Mouse (Mus musculus): Measurements from ENCODE around the gene Ccdc171.
A peak's percentile ranks its signal among the peaks of the same experiment; 100 is the strongest.
"Not testable (repeated sequence)": the region's sequence is repeated elsewhere in the genome, so short reads cannot be mapped to it uniquely, and the experiment has no call there.

The Ccdc171 gene

GRCm38 (mm10) chr4:83657021-83657420 is 131.7 kb downstream of the Ccdc171 start:
- no peak for DNase-seq

- DNase-seq = no peak
Observed at GRCm38 (mm10) chr4:83658415-83658814, 133.1 kb downstream of the Ccdc171 start.

GRCm38 (mm10) chr4:83659411-83659810 is 134.1 kb downstream of the Ccdc171 start:
- DNase-seq = no peak

DNA sequence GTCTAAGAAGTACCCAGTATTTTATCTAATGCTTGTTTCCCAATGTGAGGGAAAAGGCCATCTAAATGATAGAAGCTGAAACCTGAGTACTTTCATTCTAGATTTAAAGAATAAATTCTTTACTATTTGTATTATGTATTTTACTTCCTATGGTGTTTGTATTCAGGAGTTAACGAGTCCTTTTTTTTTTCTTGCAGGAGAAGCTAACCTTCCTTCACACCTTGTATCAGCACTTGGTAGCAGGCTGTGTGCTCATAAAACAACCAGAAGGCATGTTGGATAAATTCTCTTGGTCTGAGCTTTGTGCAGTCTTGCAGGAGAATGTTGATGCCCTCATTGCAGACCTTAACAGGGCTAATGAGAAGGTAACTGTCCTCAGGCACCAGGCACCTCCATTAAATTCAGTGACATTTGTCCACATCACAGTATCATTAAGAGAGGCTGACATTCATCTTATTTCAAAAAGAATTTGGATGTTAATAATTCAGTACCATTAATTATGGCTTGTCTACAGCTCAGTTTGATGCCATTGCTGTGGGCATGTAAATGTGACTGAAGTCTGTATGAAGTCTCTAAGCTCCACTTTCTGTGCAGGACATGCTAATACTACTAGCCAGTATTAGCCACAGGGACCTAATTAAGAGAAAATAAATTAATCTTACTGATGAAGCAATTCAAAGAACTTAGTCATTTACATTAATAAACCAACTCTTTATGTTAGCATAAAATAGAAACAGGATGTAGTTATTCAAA is 136.3 kb downstream of the Ccdc171 start:
- DNase-seq = no peak

DNA sequence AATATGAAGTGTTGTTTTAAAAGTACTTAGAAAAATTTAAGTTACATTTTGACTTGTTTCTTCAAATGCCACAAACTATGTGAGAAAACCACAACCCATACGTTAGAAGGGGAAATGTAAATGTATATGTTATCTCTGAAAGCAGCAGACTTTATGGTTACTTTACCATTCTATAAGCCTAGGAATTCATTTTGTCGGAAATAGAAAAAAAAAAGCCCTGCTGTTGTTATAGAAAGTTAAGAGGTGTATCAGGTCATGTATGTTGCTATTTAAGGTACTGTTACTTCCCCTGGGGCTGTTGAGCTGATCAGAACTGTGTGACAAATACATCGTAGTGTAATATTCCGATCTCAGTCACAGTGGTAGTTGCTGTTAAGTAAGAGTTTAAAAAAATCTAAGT is 137.0 kb downstream of the Ccdc171 start:
- no peak for DNase-seq

GRCm38 (mm10) chr4:83669552-83669951 is 144.2 kb downstream of the Ccdc171 start:
- DNase-seq = no peak

DNA sequence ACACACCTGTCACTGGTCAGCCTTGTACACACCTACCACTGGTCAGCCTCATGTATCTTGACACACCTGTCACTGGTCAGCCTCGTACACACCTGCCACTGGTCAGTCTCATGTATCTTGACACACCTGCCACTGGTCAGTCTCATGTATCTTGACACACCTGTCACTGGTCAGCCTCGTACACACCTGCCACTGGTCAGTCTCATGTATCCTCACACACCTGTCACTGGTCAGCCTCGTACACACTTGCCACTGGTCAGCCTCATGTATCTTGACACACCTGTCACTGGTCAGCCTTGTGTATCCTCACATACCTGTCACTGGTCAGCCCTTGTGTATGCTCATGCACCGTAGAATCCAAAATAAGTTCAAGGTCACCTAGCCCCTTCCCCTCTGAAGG is 150.0 kb downstream of the Ccdc171 start:
- DNase-seq = not testable (repeated sequence)

DNA sequence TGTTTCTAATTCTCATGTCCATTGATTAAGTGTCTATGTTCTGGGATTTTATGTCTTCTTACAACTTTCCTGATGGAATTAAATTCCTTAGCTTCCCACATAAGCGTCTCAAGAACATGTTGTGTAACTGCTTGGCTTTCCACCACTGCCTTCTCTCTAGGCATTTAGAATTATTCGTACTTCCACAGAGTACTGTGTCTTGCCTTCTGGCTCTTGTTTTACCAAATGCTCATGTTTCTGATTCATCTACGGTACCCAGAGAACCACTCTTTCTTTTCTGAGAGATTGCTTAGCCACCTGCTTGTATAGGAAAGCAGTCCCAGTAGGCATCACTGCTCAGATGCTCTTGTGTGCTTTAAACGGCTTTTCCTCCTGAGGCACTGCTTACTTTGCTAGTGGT is 151.1 kb downstream of the Ccdc171 start:
- DNase-seq = no peak

DNA sequence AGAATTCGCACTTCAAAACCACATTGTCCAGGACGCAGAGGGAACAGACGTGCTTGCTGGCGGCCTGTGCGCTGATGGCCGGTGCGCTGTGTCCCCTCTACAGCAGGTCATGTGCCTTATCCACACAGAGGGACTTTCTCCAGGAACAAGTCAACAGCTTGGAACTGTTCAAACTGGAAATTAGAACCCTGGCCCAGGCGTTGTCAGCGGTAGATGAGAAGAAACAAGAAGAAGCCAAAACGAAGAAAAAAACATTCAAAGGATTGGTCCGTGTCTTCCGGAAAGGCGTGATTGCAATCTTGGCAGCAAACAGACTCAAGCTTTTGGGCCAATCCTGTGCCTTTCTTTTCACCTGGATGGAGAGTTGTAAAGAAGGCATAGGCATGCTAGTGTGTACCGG is 155.7 kb downstream of the Ccdc171 start:
- no peak for DNase-seq

DNA sequence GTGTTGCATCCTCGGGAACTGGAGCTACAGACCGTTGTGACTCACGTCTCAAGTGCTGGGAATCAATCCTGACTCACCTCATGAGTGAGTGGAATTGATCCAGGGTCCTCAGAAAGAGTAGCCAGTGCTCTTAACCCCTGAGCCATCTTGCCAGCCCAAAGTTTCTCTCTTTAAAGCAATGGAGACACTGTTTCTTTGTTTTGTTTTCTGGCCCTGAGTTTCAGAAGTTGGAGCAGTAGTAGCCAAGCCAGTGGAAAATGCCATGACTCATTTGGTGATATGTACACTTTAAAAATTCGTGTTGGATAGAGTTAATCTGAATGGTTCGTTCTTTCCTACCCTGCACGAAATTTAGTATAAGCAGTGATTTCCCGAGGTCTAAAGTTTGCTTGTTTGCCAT is 157.5 kb downstream of the Ccdc171 start:
- DNase-seq = no peak

- no peak for DNase-seq
Observed at GRCm38 (mm10) chr4:83700190-83700589, 174.8 kb downstream of the Ccdc171 start.

GRCm38 (mm10) chr4:83716996-83717395 is 191.7 kb downstream of the Ccdc171 start:
- no peak for DNase-seq

DNA sequence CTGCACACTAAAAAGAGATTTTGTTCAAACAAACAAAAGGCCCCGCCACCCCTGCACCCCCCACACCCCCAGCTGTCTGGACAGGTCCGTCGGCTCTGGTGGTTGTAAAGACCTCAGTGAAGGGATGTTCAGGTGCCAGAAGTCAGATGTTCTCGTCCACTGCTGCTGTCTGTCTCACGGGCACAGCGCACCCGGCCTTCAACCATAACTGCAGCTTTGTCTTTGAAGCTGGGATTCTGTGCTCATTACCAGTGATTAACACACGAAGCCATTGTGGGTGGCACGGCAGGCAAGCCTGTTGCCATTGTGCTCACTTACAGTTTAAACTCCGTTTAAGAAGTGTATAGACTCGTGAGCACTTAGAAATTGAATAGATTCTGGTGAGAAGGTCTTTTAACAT is 194.5 kb downstream of the Ccdc171 start:
- DNase-seq = no peak

GRCm38 (mm10) chr4:83725136-83725535 is 199.8 kb downstream of the Ccdc171 start:
- peak; percentile 31 to 35 for DNase-seq

DNA sequence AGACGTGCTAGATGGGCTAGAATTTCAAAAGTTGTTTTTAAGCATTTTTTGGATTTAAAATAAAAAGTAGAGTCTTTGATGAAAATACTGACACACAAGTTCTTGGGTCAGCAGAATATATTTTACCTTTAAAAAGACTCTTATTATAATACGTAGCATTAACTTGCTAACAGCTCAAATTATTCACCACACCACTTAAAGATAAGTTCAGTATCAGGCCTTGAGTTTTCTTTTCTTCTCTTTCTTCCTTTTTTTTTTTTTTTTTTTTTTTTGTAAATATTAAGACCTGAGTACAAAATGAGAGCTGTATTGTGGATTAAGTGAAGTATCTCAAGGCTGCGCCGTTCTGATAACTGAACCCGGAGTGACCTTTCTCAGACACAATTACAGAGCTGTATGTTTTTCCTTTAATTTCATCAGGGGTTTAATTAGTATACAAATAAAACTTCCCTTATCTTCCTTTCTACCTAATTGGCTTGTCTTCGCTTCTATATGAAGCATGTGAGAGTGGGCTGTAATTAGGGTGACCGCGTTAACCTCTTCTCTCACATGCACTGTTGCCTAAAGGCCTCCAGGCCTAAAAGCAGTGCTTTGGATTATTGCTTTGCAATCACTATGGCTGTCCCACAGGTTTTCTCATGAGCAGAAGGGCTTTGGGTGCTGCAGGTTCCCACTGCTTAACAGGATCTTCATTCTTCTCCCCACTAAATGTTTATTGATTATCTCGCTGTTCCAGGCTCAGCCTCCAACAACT is 214.0 kb downstream of the Ccdc171 start:
- no peak for DNase-seq

DNA sequence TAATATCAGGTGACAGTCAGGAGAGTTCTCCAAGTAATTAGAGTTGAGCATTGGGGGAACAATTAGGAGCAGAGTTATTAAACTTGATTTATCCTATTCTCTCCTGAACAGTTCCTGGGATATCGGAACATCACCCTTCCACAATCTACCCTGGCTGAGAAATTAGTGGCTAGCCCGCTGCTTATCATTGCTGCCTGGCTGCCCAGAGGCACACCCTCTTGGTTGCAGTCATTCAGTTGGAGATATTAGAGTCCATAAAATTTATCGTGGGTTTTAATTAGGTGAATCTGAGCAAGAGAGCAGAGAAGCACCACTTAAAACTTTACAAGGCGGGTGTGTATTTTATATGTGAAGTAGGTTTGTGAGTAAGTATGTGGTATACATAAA is 214.5 kb downstream of the Ccdc171 start:
- no peak for DNase-seq

- no peak for DNase-seq
Observed at GRCm38 (mm10) chr4:83742806-83743460, 217.6 kb downstream of the Ccdc171 start.

- no peak for DNase-seq
Observed at GRCm38 (mm10) chr4:83775136-83775535, 249.8 kb downstream of the Ccdc171 start.

DNA sequence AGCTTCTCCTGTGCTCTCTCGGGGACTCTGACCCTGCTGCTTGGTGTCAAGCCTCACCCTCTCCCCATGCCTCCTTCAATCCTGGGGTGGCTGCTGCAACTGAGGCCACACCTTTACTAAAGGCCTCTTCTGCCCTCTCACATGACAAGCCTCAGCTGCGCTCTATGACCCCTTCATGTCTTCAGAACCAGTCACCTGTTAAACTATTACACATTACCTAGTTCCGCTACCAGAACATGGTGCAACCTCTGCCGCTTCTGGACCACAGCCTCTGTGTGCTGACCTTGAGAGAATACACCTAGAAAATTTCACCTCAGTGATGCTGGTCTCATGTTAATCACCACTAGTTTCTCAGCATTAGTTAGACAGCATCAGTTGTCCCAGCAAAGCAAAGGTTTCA is 254.7 kb downstream of the Ccdc171 start:
- DNase-seq = no peak

DNA sequence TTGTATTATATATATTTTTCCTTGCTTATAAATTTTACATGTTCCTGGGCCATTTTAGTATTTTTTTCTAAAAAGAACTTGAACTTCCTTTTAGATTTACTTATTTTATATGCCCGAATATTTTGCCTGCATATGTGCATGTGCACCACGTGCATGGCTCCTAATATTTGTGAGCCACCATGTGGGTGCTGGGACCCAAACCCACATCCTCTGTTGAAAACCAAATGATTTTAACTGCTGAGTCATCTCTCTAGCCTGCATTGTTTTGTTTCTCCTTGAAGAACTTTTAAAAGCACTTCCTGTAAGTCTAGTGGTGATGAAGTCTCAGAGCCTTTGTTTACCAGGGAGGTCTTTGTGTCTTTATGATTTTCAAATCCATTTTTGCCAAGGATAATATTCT is 259.8 kb downstream of the Ccdc171 start:
- no peak for DNase-seq

GRCm38 (mm10) chr4:83791811-83792210 is 266.5 kb downstream of the Ccdc171 start:
- DNase-seq = peak; percentile 5 to 13

- peak; percentile 67 to 75 for DNase-seq
Observed at GRCm38 (mm10) chr4:83794315-83794922, 269.1 kb downstream of the Ccdc171 start.

DNA sequence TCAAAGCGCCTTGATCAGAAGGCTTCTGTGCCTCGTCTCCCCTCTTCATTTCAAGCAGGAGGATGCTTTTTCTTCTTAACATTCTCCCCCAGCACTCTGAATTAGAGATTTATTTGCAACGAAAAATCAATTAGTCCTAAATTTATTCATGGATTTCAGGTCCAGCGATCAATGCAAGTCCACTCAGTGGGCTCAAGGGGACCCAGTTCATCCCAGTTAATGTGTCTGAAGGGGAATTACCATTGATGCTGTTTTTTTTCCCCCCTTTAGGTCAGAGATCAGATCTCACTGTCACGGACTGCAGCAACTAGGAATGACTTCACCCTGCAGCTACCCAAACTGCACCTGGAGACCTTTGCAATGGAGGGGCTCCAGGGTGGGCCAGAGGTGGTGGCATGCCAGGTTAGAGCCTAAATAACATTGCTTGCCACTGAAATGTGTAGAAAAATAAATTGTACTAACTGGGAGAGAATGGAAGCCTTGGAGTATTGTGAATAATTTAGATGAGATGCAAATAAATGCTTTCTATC is 269.6 kb downstream of the Ccdc171 start:
- DNase-seq = no peak

Data from kidney, postnatal 4 days (tissue).